8 mouse cellular contexts compared by ENCODE assay signal in genomic region chr2:114145315-114145801, GRCm38 (mm10). TPM values are rescaled to one million over a fixed set of nuclear protein-coding genes. Genes with fewer than 3 reads are reported as not detected.
DNase-seq lines count a peak whose midpoint lies in the region; ATAC-seq and TF ChIP-seq lines count a peak whose summit lies in the region.

No protein-coding gene starts in this region.

- no peaks in the 10 kb centered on the region for H3K4me1 ChIP-seq in intestine, postnatal 0 days (replicated peaks; ENCODE audit: control insufficient read depth, insufficient read depth, low read length)
- H3K4me1 ChIP-seq in intestine, embryonic 16.5 days (ENCODE audit: control insufficient read depth, insufficient read depth, low read length): no peaks in the 10 kb centered on the region

- peak; percentile 81 for TF ChIP-seq CTCF in intestine, postnatal 0 days (IDR thresholded peaks at IDR 0.05; ENCODE audit: low read depth)

- peak; percentile 14 for DNase-seq in WW6 (ENCODE audit: low read depth, low spot score)
- peak; percentile 31 for DNase-seq in embryo, embryonic 9.5 days (ENCODE audit: extremely low spot score)
- DNase-seq in layer of hippocampus, postnatal 10 days (ENCODE audit: low spot score in 2 of 2): peak; percentile 61 to 71
- DNase-seq in retina, embryonic 14.5 days (ENCODE audit: low spot score): peak; percentile 76

- H3K27me3 ChIP-seq in intestine, postnatal 0 days (replicated peaks; ENCODE audit: control insufficient read depth, insufficient read depth, low read length): no peaks in the 10 kb centered on the region
- no peaks in the 10 kb centered on the region for H3K27me3 ChIP-seq in intestine, embryonic 16.5 days (replicated peaks; ENCODE audit: control insufficient read depth, insufficient read depth, low read length)

- WGBS in intestine, postnatal 0 days: 63% methylated on average over 6 of the region's 6 CpGs
- 70% methylated on average over 6 of the region's 6 CpGs for WGBS in intestine, embryonic 16.5 days

- no peak for ATAC-seq in intestine, postnatal 0 days
- no peak for ATAC-seq in intestine, embryonic 16.5 days
- ATAC-seq in CD4-positive, CD25-positive, alpha-beta regulatory T cell, adult 4 months: peak; percentile 95
- no peak for ATAC-seq in erythroblast, adult 5-6 weeks (replicated peaks; ENCODE audit: low FRiP score, poor library complexity, severe bottlenecking)

- peaks cover 65% of the 10 kb centered on the region for H3K36me3 ChIP-seq in intestine, postnatal 0 days (ENCODE audit: control insufficient read depth, insufficient read depth)
- H3K36me3 ChIP-seq in intestine, embryonic 16.5 days (ENCODE audit: control insufficient read depth, insufficient read depth, low read length): peaks cover 15% of the 10 kb centered on the region; the same call in 1 of the 2 replicates

- H3K9ac ChIP-seq in intestine, postnatal 0 days (ENCODE audit: low read depth, low read length): no peak overlapping the region
- H3K9ac ChIP-seq in intestine, embryonic 16.5 days (ENCODE audit: low read depth, low read length): no peak overlapping the region

- H3K27ac ChIP-seq in intestine, postnatal 0 days (ENCODE audit: low read depth, low read length): no peak overlapping the region
- no peak overlapping the region for H3K27ac ChIP-seq in intestine, embryonic 16.5 days (ENCODE audit: low read length)

- no peaks in the 10 kb centered on the region for H3K9me3 ChIP-seq in intestine, postnatal 0 days (ENCODE audit: control insufficient read depth)
- H3K9me3 ChIP-seq in intestine, embryonic 16.5 days (ENCODE audit: control insufficient read depth, low read length): no peaks in the 10 kb centered on the region

- H3K4me3 ChIP-seq in intestine, postnatal 0 days (ENCODE audit: low read depth, low read length): no peak overlapping the region
- no peak overlapping the region for H3K4me3 ChIP-seq in intestine, embryonic 16.5 days (ENCODE audit: low read length)

- no peak overlapping the region for H3K4me2 ChIP-seq in intestine, postnatal 0 days (replicated peaks; ENCODE audit: low read depth)
- H3K4me2 ChIP-seq in intestine, embryonic 16.5 days (ENCODE audit: low read depth, low read length): no peak overlapping the region

RNA-seq across cellular contexts. Expression of gene Aqr, which starts 41.5 kb away (rescaled TPM):
- 26.7 and 29.1 TPM in 2 replicates for polyA plus RNA-seq in intestine, postnatal 0 days (2015; fragmentation: Nextera tagmentation; extraction: Ambion mirVana)
- 27.5 and 29.7 TPM in 2 replicates for polyA plus RNA-seq in intestine, embryonic 16.5 days (2015; fragmentation: Nextera tagmentation; extraction: Ambion mirVana)
- 10 to 100 TPM; 47.2 to 65.1 TPM for polyA plus RNA-seq in CD4-positive, CD25-positive, alpha-beta regulatory T cell, adult 4 months (2017; shearing (Covaris generic))
- 10 to 100 TPM; 26.0 to 27.3 TPM for total RNA-seq in layer of hippocampus, postnatal 10 days (2021)
- total RNA-seq in erythroblast, adult 5-6 weeks (2015; ENCODE audit: low replicate concordance): 9.8 and 23.8 TPM in 2 replicates
- 11.0 and 15.0 TPM in 2 replicates for total RNA-seq in erythroblast, adult 5-6 weeks (2017; ENCODE audit: low replicate concordance)

RNA-seq across cellular contexts. Expression of gene Zfp770, which starts 55.9 kb away (rescaled TPM):
- 2.2 and 2.6 TPM in 2 replicates for polyA plus RNA-seq in intestine, postnatal 0 days (2015; fragmentation: Nextera tagmentation; extraction: Ambion mirVana)
- 2.7 and 2.9 TPM in 2 replicates for polyA plus RNA-seq in intestine, embryonic 16.5 days (2015; fragmentation: Nextera tagmentation; extraction: Ambion mirVana)
- 1 to 10 TPM; 2.5 to 3.2 TPM for polyA plus RNA-seq in CD4-positive, CD25-positive, alpha-beta regulatory T cell, adult 4 months (2017; shearing (Covaris generic))
- 10 to 100 TPM; 27.3 to 29.2 TPM for total RNA-seq in layer of hippocampus, postnatal 10 days (2021)
- total RNA-seq in erythroblast, adult 5-6 weeks (2015; ENCODE audit: low replicate concordance): 4.0 and 7.5 TPM in 2 replicates
- total RNA-seq in erythroblast, adult 5-6 weeks (2017; ENCODE audit: low replicate concordance): 0.51 and 1.5 TPM in 2 replicates

Comparison
In these comparisons a context has a peak if more than half of its experiments do, and no peak if none do; other contexts are left out.
1. DNase-seq: peak in every context shown above with its lines; median percentile 76 in retina, embryonic 14.5 days; 66 in layer of hippocampus, postnatal 10 days; 31 in embryo, embryonic 9.5 days; 14 in WW6.